Mouse (Mus musculus) intestine, postnatal 0 days (tissue): ENCODE results near the gene Ddi2. TPM values are rescaled to one million over a fixed set of nuclear protein-coding genes. Genes with fewer than 3 reads are reported as not detected.

ENCODE experiments used
- ATAC-seq: fragments of 200-750 bp; cut with Nextera tagmentation; 2 replicates; pipeline ENCODE4 v1.8.0; 2017; ENCODE audit warnings: mild to moderate bottlenecking, moderate TSS enrichment, moderate library complexity
- H3K27ac ChIP-seq: fragments of 300-500 bp; sonication (generic); 2 replicates; pipeline ENCODE4 v1.5.1; 2014; ENCODE audit warnings: mild to moderate bottlenecking, low read depth, low read length, moderate library complexity
- H3K27me3 ChIP-seq: fragments of 300-500 bp; sonication (generic); replicated peaks from 2 replicates; pipeline ENCODE4 v1.6.1; 2014; ENCODE audit warnings: low read length, mixed read lengths; ENCODE audit not compliant: control insufficient read depth, insufficient read depth
- H3K36me3 ChIP-seq: fragments of 300-500 bp; sonication (generic); 2 replicates; pipeline ENCODE4 v1.6.1; 2014; ENCODE audit warnings: mild to moderate bottlenecking, moderate library complexity; ENCODE audit not compliant: control insufficient read depth, insufficient read depth
- H3K4me1 ChIP-seq: fragments of 300-500 bp; sonication (generic); replicated peaks from 2 replicates; pipeline ENCODE4 v1.6.1; 2014; ENCODE audit warnings: antibody characterized with exemption, low read length, mixed read lengths; ENCODE audit not compliant: control insufficient read depth, insufficient read depth
- H3K4me2 ChIP-seq: fragments of 300-500 bp; sonication (generic); replicated peaks from 2 replicates; pipeline ENCODE4 v1.6.1; 2014; ENCODE audit warnings: low read depth, mild to moderate bottlenecking, moderate library complexity
- H3K4me3 ChIP-seq: fragments of 300-500 bp; sonication (generic); 2 replicates; pipeline ENCODE4 v1.5.1; 2014; ENCODE audit warnings: low read depth, low read length
- H3K9ac ChIP-seq: fragments of 300-500 bp; sonication (generic); 2 replicates; pipeline ENCODE4 v1.6.1; 2014; ENCODE audit warnings: mild to moderate bottlenecking, low read depth, low read length
- H3K9me3 ChIP-seq: fragments of 300-500 bp; sonication (generic); 2 replicates; pipeline ENCODE4 v1.6.1; 2016; ENCODE audit warnings: mixed run types; ENCODE audit not compliant: control insufficient read depth
- CTCF ChIP-seq: sonication (generic); IDR thresholded peaks from 2 replicates; pipeline ENCODE4 v1.5.1; 2016; ENCODE audit warnings: low read depth, mild to moderate bottlenecking, control low read depth, antibody characterized with exemption, moderate library complexity
- WGBS: fragments of 180-500 bp; shearing (Covaris S2); extraction: QIAGEN DNeasy Blood & Tissue Kit; methylation state at CpG from one replicate; pipeline ENCODE4 v1.1.7; 2014; 5-methylcytosine and 5-hydroxymethylcytosine counted together
- polyA plus RNA-seq: library from polyadenylated mRNA; unstranded; fragments of >200 nt; fragmentation: Nextera tagmentation; extraction: Ambion mirVana; gene quantifications from 2 replicates; pipeline ENCODE4 v1.2.1, GENCODE M21; 2015

Gene Ddi2
- polyA plus RNA-seq, 1 experiment from 2014 or later: 15.9 TPM

GRCm38 (mm10) chr4:141653044-141653443 lies 70.2 kb downstream of the Ddi2 start:
- Histone ChIP-seq H3K9me3 (no peaks in the 10 kb centered on the region), H3K36me3 (no peaks in the 10 kb centered on the region; the same call in 1 of the 2 replicates), H3K4me1 (no peaks in the 10 kb centered on the region), H3K27ac (no peak overlapping the region), H3K9ac (no peak overlapping the region), H3K27me3 (no peaks in the 10 kb centered on the region), H3K4me3 (no peak overlapping the region), H3K4me2 (no peak overlapping the region)
- no peak for TF ChIP-seq CTCF
- WGBS: 88% methylated on average over 8 of the region's 8 CpGs
- no peak for ATAC-seq

- TF ChIP-seq CTCF: no peak
- Histone ChIP-seq H3K4me1 (no peaks in the 10 kb centered on the region), H3K4me3 (no peak overlapping the region), H3K27ac (no peak overlapping the region), H3K4me2 (no peak overlapping the region), H3K36me3 (no peaks in the 10 kb centered on the region; the same call in 1 of the 2 replicates), H3K27me3 (no peaks in the 10 kb centered on the region), H3K9ac (no peak overlapping the region), H3K9me3 (no peaks in the 10 kb centered on the region)
- ATAC-seq: no peak
- WGBS: 83% methylated on average over 10 of the region's 10 CpGs
These were observed 71.3 kb downstream of the Ddi2 start for GRCm38 (mm10) chr4:141651944-141652343.

- H3K27me3 ChIP-seq: no peaks in the 10 kb centered on the region
- TF ChIP-seq CTCF: no peak
- H3K9ac ChIP-seq: no peak overlapping the region
These were observed 71.9 kb downstream of the Ddi2 start for GRCm38 (mm10) chr4:141651286-141651685.

GRCm38 (mm10) chr4:141649244-141649643 lies 74.0 kb downstream of the Ddi2 start:
- no peaks in the 10 kb centered on the region for H3K4me1 ChIP-seq
- H3K4me3 ChIP-seq: no peak overlapping the region
- no peak overlapping the region for H3K4me2 ChIP-seq
- WGBS: 75% methylated on average over 6 of the region's 6 CpGs
- H3K9ac ChIP-seq: no peak overlapping the region
- no peaks in the 10 kb centered on the region for H3K9me3 ChIP-seq
- H3K27ac ChIP-seq: no peak overlapping the region
- H3K36me3 ChIP-seq: no peaks in the 10 kb centered on the region; the same call in 1 of the 2 replicates
- no peaks in the 10 kb centered on the region for H3K27me3 ChIP-seq
- no peak for TF ChIP-seq CTCF
- no peak for ATAC-seq

More at GRCm38 (mm10) chr4:141651286-141651685, 71.9 kb downstream of the Ddi2 start:
- H3K4me3 ChIP-seq: no peak overlapping the region
- H3K36me3 ChIP-seq: no peaks in the 10 kb centered on the region; the same call in 1 of the 2 replicates
- ATAC-seq: no peak
- H3K9me3 ChIP-seq: no peaks in the 10 kb centered on the region
- 87% methylated on average over 6 of the region's 6 CpGs for WGBS
- H3K27ac ChIP-seq: no peak overlapping the region
- no peaks in the 10 kb centered on the region for H3K4me1 ChIP-seq
- no peak overlapping the region for H3K4me2 ChIP-seq

GRCm38 (mm10) chr4:141648262-141648661 lies 75.0 kb downstream of the Ddi2 start:
- Histone ChIP-seq H3K36me3 (no peaks in the 10 kb centered on the region), H3K4me2 (no peak overlapping the region), H3K9ac (no peak overlapping the region), H3K9me3 (no peaks in the 10 kb centered on the region), H3K4me3 (no peak overlapping the region), H3K27me3 (no peaks in the 10 kb centered on the region), H3K27ac (no peak overlapping the region), H3K4me1 (no peaks in the 10 kb centered on the region)
- WGBS: 90% methylated on average over 5 of the region's 5 CpGs
- no peak for ATAC-seq
- no peak for TF ChIP-seq CTCF

GRCm38 (mm10) chr4:141647187-141647586 lies 76.0 kb downstream of the Ddi2 start:
- no peak for TF ChIP-seq CTCF
- Histone ChIP-seq H3K9ac (no peak overlapping the region), H3K4me2 (no peak overlapping the region)

GRCm38 (mm10) chr4:141645988-141646387 lies 77.2 kb downstream of the Ddi2 start:
- H3K9me3 ChIP-seq: no peaks in the 10 kb centered on the region
- H3K27ac ChIP-seq: no peak overlapping the region
- no peak overlapping the region for H3K4me3 ChIP-seq
- TF ChIP-seq CTCF: no peak
- 90% methylated on average over 8 of the region's 8 CpGs for WGBS
- H3K27me3 ChIP-seq: no peaks in the 10 kb centered on the region
- no peaks in the 10 kb centered on the region; the same call in 1 of the 2 replicates for H3K4me1 ChIP-seq
- peaks cover 16% of the 10 kb centered on the region for H3K36me3 ChIP-seq
- H3K4me2 ChIP-seq: no peak overlapping the region
- H3K9ac ChIP-seq: no peak overlapping the region
- ATAC-seq: no peak

More at GRCm38 (mm10) chr4:141647187-141647586, 76.0 kb downstream of the Ddi2 start:
- Histone ChIP-seq H3K9me3 (no peaks in the 10 kb centered on the region), H3K27me3 (no peaks in the 10 kb centered on the region), H3K36me3 (peaks cover 4% of the 10 kb centered on the region; the same call in 1 of the 2 replicates), H3K4me1 (no peaks in the 10 kb centered on the region; the same call in 1 of the 2 replicates), H3K27ac (no peak overlapping the region), H3K4me3 (no peak overlapping the region)
- ATAC-seq: no peak
- WGBS: 87% methylated on average over 3 of the region's 3 CpGs
